In genomic region chr2:133381054-133381453, GRCm38 (mm10) we compare ENCODE assay signal across 9 mouse cellular contexts.
DNase-seq lines count a peak whose midpoint lies in the region; ATAC-seq and TF ChIP-seq lines count a peak whose summit lies in the region.
"Had no signal": no experiment of that assay in that cellular context is flagged by ENCODE, and none has a peak within 500 bp of the region (broad histone marks: within the 10 kb centered on the region; RNA-seq: fewer than 3 reads in every experiment).

No protein-coding gene starts in this region.

- H3K4me1 ChIP-seq in ES-Bruce4 (ENCODE audit: control insufficient read depth, insufficient read depth, low read length), result no peaks in the 10 kb centered on the region
- H3K4me1 ChIP-seq in cortical plate, adult 2 months (ENCODE audit: control insufficient read depth, insufficient read depth, low read length), result no peaks in the 10 kb centered on the region
- no peaks in the 10 kb centered on the region for H3K4me1 ChIP-seq in liver, embryonic 12.5 days
- H3K4me1 ChIP-seq: limb, embryonic 15.5 days had no signal

- H3K4me3 ChIP-seq in ES-Bruce4 (ENCODE audit: low read depth, low read length), result no peak overlapping the region
- no peak overlapping the region for H3K4me3 ChIP-seq in cortical plate, adult 2 months (ENCODE audit: insufficient read depth, low read length)
- H3K4me3 ChIP-seq in liver, embryonic 12.5 days, result no peak overlapping the region
- H3K4me3 ChIP-seq: limb, embryonic 15.5 days had no signal

- TF ChIP-seq EP300 in ES-Bruce4 (IDR thresholded peaks at IDR 0.05; ENCODE audit: insufficient read depth, low read depth, low read length), result no peak

- TF ChIP-seq CTCF in ES-Bruce4 (IDR thresholded peaks at IDR 0.05; ENCODE audit: low read depth, low read length), result peak; percentile 15
- TF ChIP-seq CTCF in cortical plate, adult 2 months (IDR thresholded peaks at IDR 0.05; ENCODE audit: extremely low read depth, insufficient read depth, low read length), result peak; percentile 63

- no peaks in the 10 kb centered on the region for H3K36me3 ChIP-seq in ES-Bruce4 (ENCODE audit: control insufficient read depth, insufficient read depth, low read length, poor library complexity, severe bottlenecking)
- no peaks in the 10 kb centered on the region for H3K36me3 ChIP-seq in liver, embryonic 12.5 days
- H3K36me3 ChIP-seq: limb, embryonic 15.5 days had no signal

- H3K4me2 ChIP-seq in liver, embryonic 12.5 days, result no peak overlapping the region
- H3K4me2 ChIP-seq: limb, embryonic 15.5 days had no signal

- no peaks in the 10 kb centered on the region; the same call in 1 of the 2 replicates for H3K27me3 ChIP-seq in ES-Bruce4 (ENCODE audit: control insufficient read depth, insufficient read depth, low read length, poor library complexity, severe bottlenecking)
- H3K27me3 ChIP-seq in liver, embryonic 12.5 days (replicated peaks), result no peaks in the 10 kb centered on the region
- H3K27me3 ChIP-seq: limb, embryonic 15.5 days had no signal

- no peak for TF ChIP-seq POLR2A in ES-Bruce4 (IDR thresholded peaks at IDR 0.05; ENCODE audit: insufficient read depth, low read length)
- TF ChIP-seq POLR2A in cortical plate, adult 2 months (IDR thresholded peaks at IDR 0.05; ENCODE audit: extremely low read depth, insufficient read depth, low read length), result no peak

- 39% methylated on average over 3 of the region's 3 CpGs for WGBS in liver, embryonic 12.5 days (ENCODE audit: insufficient replicate concordance)

- ATAC-seq in liver, embryonic 12.5 days, result 0 out of 2 replicates have a peak, but pooled peaks have one; percentile 41

- H3K9ac ChIP-seq in ES-Bruce4 (ENCODE audit: low read depth, poor library complexity, severe bottlenecking), result no peak overlapping the region
- H3K9ac ChIP-seq in liver, embryonic 12.5 days, result no peak overlapping the region
- H3K9ac ChIP-seq: limb, embryonic 15.5 days had no signal

- H3K9me3 ChIP-seq in ES-Bruce4 (replicated peaks; ENCODE audit: control insufficient read depth, insufficient read depth, low read length, poor library complexity, severe bottlenecking), result no peaks in the 10 kb centered on the region
- no peaks in the 10 kb centered on the region for H3K9me3 ChIP-seq in liver, embryonic 12.5 days (replicated peaks)
- H3K9me3 ChIP-seq: limb, embryonic 15.5 days had no signal

- DNase-seq in cerebellum, postnatal 25 days, result peak; percentile 5 to 29
- DNase-seq in cerebellum, adult 9-11 months, result no peak
- DNase-seq in kidney, adult 9 months, result peak; percentile 42
- DNase-seq in right cerebral cortex, postnatal 25 days, result peak; percentile 21
- DNase-seq in spleen, adult 18-20 months, result no peak

- no peak overlapping the region for H3K27ac ChIP-seq in ES-Bruce4 (ENCODE audit: insufficient read depth, low read length)
- no peak overlapping the region for H3K27ac ChIP-seq in cortical plate, adult 2 months (ENCODE audit: insufficient read depth, low read length)
- H3K27ac ChIP-seq in liver, embryonic 12.5 days, result no peak overlapping the region
- H3K27ac ChIP-seq: limb, embryonic 15.5 days had no signal

Comparison
In these comparisons a context has a peak if more than half of its experiments do, and no peak if none do; other contexts are left out.
1. DNase-seq: peak in cerebellum, postnatal 25 days (2 of 2), kidney, adult 9 months (single experiment) and right cerebral cortex, postnatal 25 days (single experiment); none in cerebellum, adult 9-11 months (single experiment) and spleen, adult 18-20 months (0 of 2).